ENCODE assay signal across 8 mouse cellular contexts in genomic region chr10:81604968-81605665, GRCm38 (mm10). TPM values are rescaled to one million over a fixed set of nuclear protein-coding genes. Genes with fewer than 3 reads are reported as not detected.
DNase-seq lines count a peak whose midpoint lies in the region; ATAC-seq and TF ChIP-seq lines count a peak whose summit lies in the region.

No protein-coding gene starts in this region.

- no peak for ATAC-seq in heart, embryonic 14.5 days (ENCODE audit: insufficient number of reproducible peaks, insufficient read depth, low FRiP score, low read depth)
- ATAC-seq in liver, embryonic 14.5 days (ENCODE audit: insufficient read depth): peak; percentile 36
- ATAC-seq in stomach, embryonic 15.5 days (ENCODE audit: insufficient read depth, low FRiP score, low read depth): peak; percentile 20; the same call in 1 of the 2 replicates

- peaks cover 57% of the 10 kb centered on the region for H3K4me1 ChIP-seq in erythroblast, embryonic 14.5 days (ENCODE audit: control insufficient read depth)
- peaks cover 26 to 32% of the 10 kb centered on the region in 2 experiments for H3K4me1 ChIP-seq in heart, embryonic 14.5 days (ENCODE audit: control insufficient read depth in 2 of 2, insufficient read depth in 2 of 2, low read length in 2 of 2)
- peaks cover 23 to 44% of the 10 kb centered on the region in 2 experiments for H3K4me1 ChIP-seq in liver, embryonic 14.5 days (replicated peaks; ENCODE audit: control insufficient read depth in 2 of 2, insufficient read depth in 2 of 2, low read length in 1 of 2)
- H3K4me1 ChIP-seq in stomach, embryonic 15.5 days: peaks cover 29% of the 10 kb centered on the region

- no peaks in the 10 kb centered on the region for H3K9me3 ChIP-seq in erythroblast, embryonic 14.5 days (ENCODE audit: control insufficient read depth, low read length)
- no peaks in the 10 kb centered on the region for H3K9me3 ChIP-seq in heart, embryonic 14.5 days (ENCODE audit: control insufficient read depth, low read length)
- no peaks in the 10 kb centered on the region for H3K9me3 ChIP-seq in liver, embryonic 14.5 days (ENCODE audit: control insufficient read depth, low read length)
- no peaks in the 10 kb centered on the region for H3K9me3 ChIP-seq in stomach, embryonic 15.5 days

- WGBS in heart, embryonic 14.5 days: 21% methylated on average over 29 of the region's 29 CpGs
- 10% methylated on average over 29 of the region's 29 CpGs for WGBS in liver, embryonic 14.5 days (ENCODE audit: insufficient replicate concordance)
- WGBS in stomach, embryonic 15.5 days: 18% methylated on average over 29 of the region's 29 CpGs

- H3K27me3 ChIP-seq in erythroblast, embryonic 14.5 days (ENCODE audit: control insufficient read depth): no peaks in the 10 kb centered on the region
- no peaks in the 10 kb centered on the region for H3K27me3 ChIP-seq in heart, embryonic 14.5 days (ENCODE audit: control insufficient read depth, insufficient read depth, low read length)
- H3K27me3 ChIP-seq in liver, embryonic 14.5 days (ENCODE audit: control insufficient read depth, insufficient read depth, low read length): no peaks in the 10 kb centered on the region
- no peaks in the 10 kb centered on the region for H3K27me3 ChIP-seq in stomach, embryonic 15.5 days (replicated peaks)

- peaks cover 20% of the 10 kb centered on the region for H3K36me3 ChIP-seq in erythroblast, embryonic 14.5 days (ENCODE audit: control insufficient read depth)
- peaks cover 7% of the 10 kb centered on the region; the same call in 1 of the 2 replicates for H3K36me3 ChIP-seq in heart, embryonic 14.5 days (ENCODE audit: control insufficient read depth, insufficient read depth, low read length)
- no peaks in the 10 kb centered on the region for H3K36me3 ChIP-seq in liver, embryonic 14.5 days (replicated peaks; ENCODE audit: control insufficient read depth, insufficient read depth, low read depth)
- no peaks in the 10 kb centered on the region for H3K36me3 ChIP-seq in stomach, embryonic 15.5 days

- peak overlapping the region; percentile 88 for H3K4me2 ChIP-seq in heart, embryonic 14.5 days (ENCODE audit: low read length)
- peak overlapping the region; percentile 66 for H3K4me2 ChIP-seq in liver, embryonic 14.5 days (ENCODE audit: low read depth)
- H3K4me2 ChIP-seq in stomach, embryonic 15.5 days: peak overlapping the region; percentile 77

- peak; percentile 94 for DNase-seq in CD4-positive, CD25-positive, alpha-beta regulatory T cell, adult 2 months (ENCODE audit: low read depth, low spot score)
- peak; percentile 75 for DNase-seq in brain, embryonic 18.5 days (ENCODE audit: low read depth, low spot score)
- DNase-seq in kidney, postnatal 10 days: peak; percentile 94
- peak; percentile 76 to 85 (median 80) for DNase-seq in liver, embryonic 14.5 days (ENCODE audit: low read depth in 3 of 3, low spot score in 3 of 3)
- DNase-seq in neural tube, embryonic 10.5 days (ENCODE audit: extremely low spot score, low spot score): peak; percentile 89

- H3K27ac ChIP-seq in heart, embryonic 14.5 days (replicated peaks in 1 of 2; ENCODE audit: control insufficient read depth in 1 of 2, insufficient read depth in 1 of 2, low read depth in 2 of 2, low read length in 2 of 2): peak overlapping the region; percentile 79 to 96
- H3K27ac ChIP-seq in liver, embryonic 14.5 days: peak overlapping the region; percentile 94
- H3K27ac ChIP-seq in stomach, embryonic 15.5 days: peak overlapping the region; percentile 95

- H3K9ac ChIP-seq in heart, embryonic 14.5 days (ENCODE audit: low read length): peak overlapping the region; percentile 73
- H3K9ac ChIP-seq in liver, embryonic 14.5 days (replicated peaks): peak overlapping the region; percentile 70
- H3K9ac ChIP-seq in stomach, embryonic 15.5 days: no peak overlapping the region; the same call in 1 of the 2 replicates

- no peak for TF ChIP-seq EP300 in liver, embryonic 14.5 days (IDR thresholded peaks at IDR 0.05; ENCODE audit: low read depth)

- peak overlapping the region; percentile 68 for H3K4me3 ChIP-seq in erythroblast, embryonic 14.5 days (replicated peaks)
- peak overlapping the region; percentile 2 to 52; a peak in 2 of 4 replicates for H3K4me3 ChIP-seq in heart, embryonic 14.5 days (ENCODE audit: control insufficient read depth in 1 of 2, insufficient read depth in 1 of 2, low read depth in 1 of 2, low read length in 2 of 2)
- peak overlapping the region; percentile 59 to 77 for H3K4me3 ChIP-seq in liver, embryonic 14.5 days (ENCODE audit: insufficient read depth in 1 of 2, low read depth in 2 of 2, low read length in 2 of 2)
- H3K4me3 ChIP-seq in stomach, embryonic 15.5 days (replicated peaks): peak overlapping the region; percentile 54

- TF ChIP-seq CTCF in liver, embryonic 14.5 days (IDR thresholded peaks at IDR 0.05; ENCODE audit: low read depth): peak; percentile 96

RNA-seq across cellular contexts. Expression of gene BC025920, which starts 1.0 kb away (rescaled TPM):
- polyA plus RNA-seq in erythroblast, embryonic 14.5 days (2012): 0.05 and 0.07 TPM in 2 replicates
- 0.35 and 0.84 TPM in 2 replicates for polyA plus RNA-seq in heart, embryonic 14.5 days (2014; fragmentation: Nextera tagmentation; extraction: Ambion mirVana)
- 2.3 and 2.4 TPM in 2 replicates for polyA plus RNA-seq in liver, embryonic 14.5 days (2012; rRNA removed)
- 0.11 and 0.34 TPM in 2 replicates for polyA plus RNA-seq in liver, embryonic 14.5 days (2014; fragmentation: Nextera tagmentation; extraction: Ambion mirVana)
- 0.55 and 0.71 TPM in 2 replicates for polyA plus RNA-seq in stomach, embryonic 15.5 days (2015; fragmentation: Nextera tagmentation; extraction: Ambion mirVana)

RNA-seq across cellular contexts. Expression of gene Tle6, which starts 4.2 kb away (rescaled TPM):
- polyA plus RNA-seq in erythroblast, embryonic 14.5 days (2012): 0.27 and 0.28 TPM in 2 replicates
- polyA plus RNA-seq in heart, embryonic 14.5 days (2014; fragmentation: Nextera tagmentation; extraction: Ambion mirVana): 30.7 and 35.3 TPM in 2 replicates
- 4.5 and 4.8 TPM in 2 replicates for polyA plus RNA-seq in liver, embryonic 14.5 days (2012; rRNA removed)
- 5.6 and 5.8 TPM in 2 replicates for polyA plus RNA-seq in liver, embryonic 14.5 days (2014; fragmentation: Nextera tagmentation; extraction: Ambion mirVana)
- 31.2 and 42.1 TPM in 2 replicates for polyA plus RNA-seq in stomach, embryonic 15.5 days (2015; fragmentation: Nextera tagmentation; extraction: Ambion mirVana)

RNA-seq across cellular contexts. Expression of gene Sirt6, which starts 22.5 kb away (rescaled TPM):
- 6.6 and 6.9 TPM in 2 replicates for polyA plus RNA-seq in erythroblast, embryonic 14.5 days (2012)
- 22.5 and 23.9 TPM in 2 replicates for polyA plus RNA-seq in heart, embryonic 14.5 days (2014; fragmentation: Nextera tagmentation; extraction: Ambion mirVana)
- 8.1 and 9.0 TPM in 2 replicates for polyA plus RNA-seq in liver, embryonic 14.5 days (2012; rRNA removed)
- 5.3 and 5.9 TPM in 2 replicates for polyA plus RNA-seq in liver, embryonic 14.5 days (2014; fragmentation: Nextera tagmentation; extraction: Ambion mirVana)
- 32.9 and 33.3 TPM in 2 replicates for polyA plus RNA-seq in stomach, embryonic 15.5 days (2015; fragmentation: Nextera tagmentation; extraction: Ambion mirVana)

RNA-seq across cellular contexts. Expression of gene Ankrd24, which starts 23.2 kb away (rescaled TPM):
- polyA plus RNA-seq in erythroblast, embryonic 14.5 days (2012): 0.18 and 0.21 TPM in 2 replicates
- 8.1 and 9.0 TPM in 2 replicates for polyA plus RNA-seq in heart, embryonic 14.5 days (2014; fragmentation: Nextera tagmentation; extraction: Ambion mirVana)
- polyA plus RNA-seq in liver, embryonic 14.5 days (2012; rRNA removed): 5.6 and 6.1 TPM in 2 replicates
- polyA plus RNA-seq in liver, embryonic 14.5 days (2014; fragmentation: Nextera tagmentation; extraction: Ambion mirVana): 0.75 and 1.5 TPM in 2 replicates
- 10.9 and 12.6 TPM in 2 replicates for polyA plus RNA-seq in stomach, embryonic 15.5 days (2015; fragmentation: Nextera tagmentation; extraction: Ambion mirVana)

RNA-seq across cellular contexts. Expression of gene Tle2, which starts 30.8 kb away (rescaled TPM):
- 0.09 and 0.10 TPM in 2 replicates for polyA plus RNA-seq in erythroblast, embryonic 14.5 days (2012)
- polyA plus RNA-seq in heart, embryonic 14.5 days (2014; fragmentation: Nextera tagmentation; extraction: Ambion mirVana): 21.6 and 21.8 TPM in 2 replicates
- polyA plus RNA-seq in liver, embryonic 14.5 days (2012; rRNA removed): 5.2 and 6.5 TPM in 2 replicates
- 0.82 and 0.90 TPM in 2 replicates for polyA plus RNA-seq in liver, embryonic 14.5 days (2014; fragmentation: Nextera tagmentation; extraction: Ambion mirVana)
- 28.8 and 35.6 TPM in 2 replicates for polyA plus RNA-seq in stomach, embryonic 15.5 days (2015; fragmentation: Nextera tagmentation; extraction: Ambion mirVana)
